Mouse (Mus musculus) inflammation-experienced regulatory T-cells, adult 6 months (primary cell): ENCODE data around the gene Fam222b. TPM values are rescaled to one million over a fixed set of nuclear protein-coding genes. Genes with fewer than 3 reads are reported as not detected.

Source experiments
- ATAC-seq: one replicate; pipeline ENCODE4 v1.8.0; 2017
- polyA plus RNA-seq, 3 experiments: library from polyadenylated mRNA; unstranded; fragments of 100-300 nt; shearing (Covaris generic); gene quantifications; one replicate each; pipeline ENCODE4 v1.2.1; 2017

Fam222b gene
- polyA plus RNA-seq, 3 experiments from 2014 or later, result 10.9 to 20.0 (median 12.1) TPM

GRCm38 (mm10) chr11:78137584-78137983, 43.1 kb downstream of the Fam222b start:
- ATAC-seq, result no peak

GRCm38 (mm10) chr11:78138023-78138422, 43.6 kb downstream of the Fam222b start:
- ATAC-seq, result no peak

GRCm38 (mm10) chr11:78140665-78141064, 46.2 kb downstream of the Fam222b start:
- no peak for ATAC-seq

- ATAC-seq, result no peak
These were observed 49.1 kb downstream of the Fam222b start for GRCm38 (mm10) chr11:78143520-78143919.

- no peak for ATAC-seq
These were observed 51.7 kb downstream of the Fam222b start for GRCm38 (mm10) chr11:78146168-78146567.

GRCm38 (mm10) chr11:78146707-78147543, 52.5 kb downstream of the Fam222b start:
- ATAC-seq, result no peak

- no peak for ATAC-seq
These were observed 56.7 kb downstream of the Fam222b start for GRCm38 (mm10) chr11:78151161-78151560.

- ATAC-seq, result no peak
These were observed 58.1 kb downstream of the Fam222b start for GRCm38 (mm10) chr11:78152299-78153231.

GRCm38 (mm10) chr11:78153778-78154177, 59.3 kb downstream of the Fam222b start:
- ATAC-seq, result no peak

- no peak for ATAC-seq
These were observed 61.2 kb downstream of the Fam222b start for GRCm38 (mm10) chr11:78155674-78156073.

- no peak for ATAC-seq
These were observed 61.8 kb downstream of the Fam222b start for GRCm38 (mm10) chr11:78156156-78156699.

GRCm38 (mm10) chr11:78159096-78159495, 64.6 kb downstream of the Fam222b start:
- ATAC-seq, result peak; percentile 93

- no peak for ATAC-seq
These were observed 65.1 kb downstream of the Fam222b start for GRCm38 (mm10) chr11:78159557-78159956.

- ATAC-seq, result no peak
These were observed 65.7 kb downstream of the Fam222b start for GRCm38 (mm10) chr11:78160171-78160570.

- ATAC-seq, result no peak
These were observed 66.2 kb downstream of the Fam222b start for GRCm38 (mm10) chr11:78160675-78161074.

GRCm38 (mm10) chr11:78161169-78161568, 66.7 kb downstream of the Fam222b start:
- no peak for ATAC-seq

GRCm38 (mm10) chr11:78161968-78162367, 67.5 kb downstream of the Fam222b start:
- ATAC-seq, result no peak

- no peak for ATAC-seq
These were observed 68.0 kb downstream of the Fam222b start for GRCm38 (mm10) chr11:78162504-78162903.

GRCm38 (mm10) chr11:78163045-78163444, 68.6 kb downstream of the Fam222b start:
- ATAC-seq, result no peak

GRCm38 (mm10) chr11:78163681-78164603, 69.5 kb downstream of the Fam222b start:
- ATAC-seq, result no peak

- no peak for ATAC-seq
These were observed 70.1 kb downstream of the Fam222b start for GRCm38 (mm10) chr11:78164604-78164923.
